Mouse (Mus musculus) MEL (cell line): ENCODE results near the gene Arsj. TPM values are rescaled to one million over a fixed set of nuclear protein-coding genes. Genes with fewer than 3 reads are reported as not detected.

Experiments
- DNase-seq: peaks from one replicate; pipeline ENCODE4 v3.0.0; 2011; ENCODE audit warnings: low read depth, low spot score
- H3K27ac ChIP-seq: 2 replicates; pipeline ENCODE4 v1.5.1; 2012; ENCODE audit warnings: low read depth, mild to moderate bottlenecking, control low read depth, low read length, moderate library complexity; ENCODE audit not compliant: control insufficient read depth
- H3K27me3 ChIP-seq, 2 experiments: fragments of 150-350 bp in 1 of 2; sonication (generic) in 1 of 2; 2 replicates each; pipeline ENCODE4 v1.6.1; 2012; ENCODE audit warnings: low read length in 2 of 2, mild to moderate bottlenecking in 2 of 2, improper control_type of control experiment in 1 of 2, moderate library complexity in 1 of 2; ENCODE audit not compliant: insufficient read depth in 2 of 2, control insufficient read depth in 1 of 2
- H3K36me3 ChIP-seq, 2 experiments: 2 replicates each; pipeline ENCODE4 v1.6.1; 2012 to 2014; ENCODE audit warnings: low read length in 2 of 2, improper control_type of control experiment in 1 of 2, inconsistent platforms in 1 of 2, mild to moderate bottlenecking in 1 of 2; ENCODE audit not compliant: insufficient read depth in 2 of 2, control insufficient read depth in 1 of 2
- H3K4me1 ChIP-seq, 2 experiments: fragments of 150-350 bp in 1 of 2; sonication (generic) in 1 of 2; 2 replicates each; pipeline ENCODE4 v1.6.1; 2012; ENCODE audit warnings: low read length in 2 of 2, improper control_type of control experiment in 1 of 2, mild to moderate bottlenecking in 1 of 2; ENCODE audit not compliant: insufficient read depth in 2 of 2, control insufficient read depth in 1 of 2
- H3K4me3 ChIP-seq, 2 experiments: fragments of 150-350 bp in 1 of 2; sonication (generic) in 1 of 2; 2 replicates each; pipeline ENCODE4 v1.5.1; 2012; ENCODE audit warnings: low read depth in 2 of 2, low read length in 2 of 2, mild to moderate bottlenecking in 2 of 2, moderate library complexity in 2 of 2, control low read depth in 1 of 2, improper control_type of control experiment in 1 of 2; ENCODE audit not compliant: control insufficient read depth in 1 of 2, insufficient read depth in 1 of 2
- H3K79me2 ChIP-seq: 2 replicates; pipeline ENCODE4 v1.6.1; 2012; ENCODE audit warnings: mild to moderate bottlenecking, low read length, moderate library complexity; ENCODE audit not compliant: control insufficient read depth, poor library complexity, insufficient read depth
- H3K9ac ChIP-seq: 2 replicates; pipeline ENCODE4 v1.6.1; 2012; ENCODE audit warnings: low read depth, mild to moderate bottlenecking, control low read depth, low read length, moderate library complexity; ENCODE audit not compliant: control insufficient read depth, poor library complexity, severe bottlenecking
- H3K9me3 ChIP-seq: fragments of 150-350 bp; sonication (generic); replicated peaks from 2 replicates; pipeline ENCODE4 v1.6.1; 2012; ENCODE audit warnings: mild to moderate bottlenecking, low read length, improper control_type of control experiment, moderate library complexity; ENCODE audit not compliant: insufficient read depth
- BHLHE40 ChIP-seq: IDR thresholded peaks from 2 replicates; pipeline ENCODE4 v1.6.1; 2012; ENCODE audit warnings: low read depth, mild to moderate bottlenecking, inconsistent platforms, low read length, improper control_type of control experiment, borderline replicate concordance
- CHD1 ChIP-seq: IDR thresholded peaks from 2 replicates; pipeline ENCODE4 v1.6.1; 2012; ENCODE audit warnings: low read depth, mild to moderate bottlenecking, inconsistent platforms, low read length, improper control_type of control experiment
- ETS1 ChIP-seq: IDR thresholded peaks from 2 replicates; pipeline ENCODE4 v1.6.1; 2012; ENCODE audit warnings: low read depth, mild to moderate bottlenecking, inconsistent platforms, low read length, improper control_type of control experiment, moderate library complexity
- HCFC1 ChIP-seq: IDR thresholded peaks from 2 replicates; pipeline ENCODE4 v1.6.1; 2012; ENCODE audit warnings: low read depth, mild to moderate bottlenecking, inconsistent platforms, low read length, improper control_type of control experiment, moderate library complexity
- JUND ChIP-seq: IDR thresholded peaks from 2 replicates; pipeline ENCODE4 v1.6.1; 2011; ENCODE audit warnings: low read depth, mild to moderate bottlenecking, improper control_type of control experiment, low read length
- MAFK ChIP-seq: IDR thresholded peaks from 2 replicates; pipeline ENCODE4 v1.6.1; 2011; ENCODE audit warnings: low read depth, mild to moderate bottlenecking, low read length, improper control_type of control experiment, borderline replicate concordance
- MAX ChIP-seq: IDR thresholded peaks from 2 replicates; pipeline ENCODE4 v1.6.1; 2011; ENCODE audit warnings: low read length, improper control_type of control experiment
- NRF1 ChIP-seq: IDR thresholded peaks from 2 replicates; pipeline ENCODE4 v1.6.1; 2014; ENCODE audit warnings: low read depth, mild to moderate bottlenecking, inconsistent platforms, low read length, improper control_type of control experiment, moderate library complexity; ENCODE audit not compliant: poor library complexity, insufficient read depth, severe bottlenecking
- RAD21 ChIP-seq: IDR thresholded peaks from 2 replicates; pipeline ENCODE4 v1.6.1; 2011; ENCODE audit warnings: mild to moderate bottlenecking, low read depth, low read length, improper control_type of control experiment
- RCOR1 ChIP-seq: IDR thresholded peaks from 2 replicates; pipeline ENCODE4 v1.6.1; 2012; ENCODE audit warnings: low read depth, mild to moderate bottlenecking, inconsistent platforms, low read length, improper control_type of control experiment
- UBTF ChIP-seq: IDR thresholded peaks from 2 replicates; pipeline ENCODE4 v1.6.1; 2012; ENCODE audit warnings: low read depth, mild to moderate bottlenecking, inconsistent platforms, low read length, improper control_type of control experiment, moderate library complexity, borderline replicate concordance; ENCODE audit not compliant: insufficient read depth
- polyA plus RNA-seq, 2 experiments: library from polyadenylated mRNA; stranded (reverse) in 1 of 2; unstranded in 1 of 2; fragments of >175 nt in 1 of 2; fragments of >200 nt in 1 of 2; gene quantifications; 2 replicates each; pipeline versions ENCODE4 v1.2.1 to v1.2.4; 2012; ENCODE audit warnings: low replicate concordance in 2 of 2, low read depth in 1 of 2; ENCODE audit not compliant: insufficient read length in 2 of 2, insufficient read depth in 1 of 2, missing spikeins in 1 of 2
- total RNA-seq: library from RNA; depleted of rRNA; stranded (reverse); fragments of 300-350 nt; gene quantifications from 2 replicates; pipeline ENCODE4 v1.2.3, GENCODE M21; 2012

Gene Arsj
- total and polyA plus RNA-seq, 3 experiments = not detected

- Histone ChIP-seq H3K4me1 (no peaks in the 10 kb centered on the region), H3K27me3 (no peaks in the 10 kb centered on the region), H3K4me3 (no peak overlapping the region), H3K36me3 (no peaks in the 10 kb centered on the region)
- peak; percentile 20; the same call in 1 of the 2 replicates for TF ChIP-seq MAFK
- no peak for TF ChIP-seq RAD21
- TF ChIP-seq, all 39 proteins: peak for 1
- no peak for DNase-seq
- H3K9ac ChIP-seq = no peak overlapping the region
- no peak overlapping the region for H3K27ac ChIP-seq
- no peaks in the 10 kb centered on the region for H3K9me3 ChIP-seq
- H3K79me2 ChIP-seq = no peaks in the 10 kb centered on the region
Measured at GRCm38 (mm10) chr3:126362931-126363525, 456 bp upstream of the Arsj start.

GRCm38 (mm10) chr3:126364555-126364954, 1.1 kb downstream of the Arsj start:
- H3K27me3 ChIP-seq = no peaks in the 10 kb centered on the region
- no peaks in the 10 kb centered on the region for H3K36me3 ChIP-seq
- H3K27ac ChIP-seq = no peak overlapping the region
- no peaks in the 10 kb centered on the region for H3K9me3 ChIP-seq
- no peak for DNase-seq
- H3K79me2 ChIP-seq = no peaks in the 10 kb centered on the region
- no peaks in the 10 kb centered on the region for H3K4me1 ChIP-seq
- no peak for TF ChIP-seq RCOR1
- TF ChIP-seq UBTF = no peak
- TF ChIP-seq NRF1 = no peak
- no peak for TF ChIP-seq JUND
- TF ChIP-seq MAX = no peak
- H3K9ac ChIP-seq = no peak overlapping the region
- H3K4me3 ChIP-seq = no peak overlapping the region

- no peak overlapping the region for H3K4me3 ChIP-seq
- no peaks in the 10 kb centered on the region for H3K27me3 ChIP-seq
- H3K27ac ChIP-seq = no peak overlapping the region
- no peaks in the 10 kb centered on the region for H3K9me3 ChIP-seq
- H3K4me1 ChIP-seq = no peaks in the 10 kb centered on the region
- DNase-seq = no peak
- H3K36me3 ChIP-seq = no peaks in the 10 kb centered on the region
- no peak overlapping the region for H3K9ac ChIP-seq
- H3K79me2 ChIP-seq = no peaks in the 10 kb centered on the region
- TF ChIP-seq CHD1 (no peak), HCFC1 (no peak), ETS1 (no peak), BHLHE40 (no peak), MAFK (no peak), RCOR1 (no peak)
Measured at GRCm38 (mm10) chr3:126370571-126370970, 7.1 kb downstream of the Arsj start.
